In the genomic region with DNA sequence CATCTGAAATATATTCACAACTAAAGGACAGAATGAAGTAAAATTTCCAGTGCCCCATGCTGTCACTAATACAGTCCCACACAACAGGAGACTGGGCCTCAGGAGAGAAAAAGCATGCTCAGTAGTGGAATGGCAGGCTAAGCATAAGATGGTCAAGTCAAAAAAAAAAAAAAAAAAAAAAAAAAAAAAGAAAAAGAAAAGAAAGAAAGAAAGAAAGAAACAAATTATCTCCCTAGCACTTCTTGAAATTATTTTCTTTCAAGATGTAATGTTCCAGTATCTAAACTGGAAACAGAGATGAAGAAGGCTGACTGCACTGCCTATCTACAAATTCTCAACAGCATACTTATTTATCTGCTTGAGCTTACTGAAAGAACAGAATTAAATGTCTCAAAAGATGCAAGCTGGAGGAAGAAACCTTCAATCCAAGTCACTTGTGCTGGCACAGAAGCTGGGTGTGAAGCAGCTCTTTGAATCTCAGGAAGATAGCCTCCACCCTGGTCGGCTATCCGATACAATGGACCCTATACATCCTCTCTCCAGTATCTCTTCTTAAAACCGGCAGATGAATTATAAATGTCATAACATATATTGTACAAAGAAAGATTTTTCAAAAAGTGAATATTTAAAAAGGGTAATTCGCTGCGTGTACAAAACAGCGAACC, we compare ENCODE assay signal across 8 mouse cellular contexts. TPM values are rescaled to one million over a fixed set of nuclear protein-coding genes. Genes with fewer than 3 reads are reported as not detected.
A peak's percentile ranks its signal among the peaks of the same experiment; 100 is the strongest.
DNase-seq lines count a peak whose midpoint lies in the region; ATAC-seq and TF ChIP-seq lines count a peak whose summit lies in the region.

No protein-coding gene starts in this region.

- H3K27me3 ChIP-seq in cerebellum, adult 2 months (ENCODE audit: control insufficient read depth, insufficient read depth, low read length): no peaks in the 10 kb centered on the region
- H3K27me3 ChIP-seq in neural tube, embryonic 11.5 days (ENCODE audit: control insufficient read depth, insufficient read depth, low read length): no peaks in the 10 kb centered on the region
- H3K27me3 ChIP-seq in limb, embryonic 15.5 days: no peaks in the 10 kb centered on the region
- H3K27me3 ChIP-seq in stomach, postnatal 0 days (ENCODE audit: control insufficient read depth, insufficient read depth, low read length): no peaks in the 10 kb centered on the region

- no peak for TF ChIP-seq EP300 in stomach, postnatal 0 days (optimal IDR thresholded peaks at IDR 0.05)

- WGBS in cerebellum, adult 2 months: 3% methylated on average over 6 of the region's 6 CpGs
- WGBS in neural tube, embryonic 11.5 days: 17% methylated on average over 6 of the region's 6 CpGs
- WGBS in limb, embryonic 15.5 days: 10% methylated on average over 6 of the region's 6 CpGs
- 13% methylated on average over 6 of the region's 6 CpGs for WGBS in stomach, postnatal 0 days

- peak overlapping the region; percentile 82 for H3K4me2 ChIP-seq in neural tube, embryonic 11.5 days (ENCODE audit: low read depth)
- H3K4me2 ChIP-seq in limb, embryonic 15.5 days: peak overlapping the region; percentile 59
- peak overlapping the region; percentile 85 for H3K4me2 ChIP-seq in stomach, postnatal 0 days (replicated peaks; ENCODE audit: low read depth)

- no peaks in the 10 kb centered on the region for H3K9me3 ChIP-seq in neural tube, embryonic 11.5 days (ENCODE audit: control insufficient read depth, low read length)
- no peaks in the 10 kb centered on the region for H3K9me3 ChIP-seq in limb, embryonic 15.5 days
- H3K9me3 ChIP-seq in stomach, postnatal 0 days (ENCODE audit: control insufficient read depth, low read length): no peaks in the 10 kb centered on the region

- peak overlapping the region; percentile 99 for H3K4me3 ChIP-seq in cerebellum, adult 2 months (replicated peaks; ENCODE audit: insufficient read depth, low read depth, low read length)
- H3K4me3 ChIP-seq in neural tube, embryonic 11.5 days (ENCODE audit: low read depth, low read length): peak overlapping the region; percentile 83; the same call in 1 of the 2 replicates
- H3K4me3 ChIP-seq in limb, embryonic 15.5 days: peak overlapping the region; percentile 84
- peak overlapping the region; percentile 81 for H3K4me3 ChIP-seq in stomach, postnatal 0 days (ENCODE audit: low read depth, low read length)

- no peak for TF ChIP-seq CTCF in cerebellum, adult 2 months (IDR thresholded peaks at IDR 0.05; ENCODE audit: borderline replicate concordance, insufficient read depth, low read depth, low read length)
- TF ChIP-seq CTCF in stomach, postnatal 0 days (IDR thresholded peaks at IDR 0.05; ENCODE audit: low read depth): no peak

- H3K9ac ChIP-seq in neural tube, embryonic 11.5 days (ENCODE audit: low read length): no peak overlapping the region
- no peak overlapping the region for H3K9ac ChIP-seq in limb, embryonic 15.5 days
- H3K9ac ChIP-seq in stomach, postnatal 0 days (ENCODE audit: low read length): no peak overlapping the region

- TF ChIP-seq POLR2A in cerebellum, adult 2 months (IDR thresholded peaks at IDR 0.05; ENCODE audit: borderline replicate concordance, insufficient read depth, low read length): no peak

- ATAC-seq in neural tube, embryonic 11.5 days (ENCODE audit: insufficient read depth, low FRiP score, low TSS enrichment): no peak
- ATAC-seq in limb, embryonic 15.5 days (ENCODE audit: insufficient number of reproducible peaks, low FRiP score, low TSS enrichment, low read depth): no peak
- no peak for ATAC-seq in stomach, postnatal 0 days (ENCODE audit: low FRiP score, low TSS enrichment)

- H3K4me1 ChIP-seq in cerebellum, adult 2 months (ENCODE audit: control insufficient read depth, insufficient read depth, low read length): peaks cover 13% of the 10 kb centered on the region; the same call in 1 of the 2 replicates
- no peaks in the 10 kb centered on the region for H3K4me1 ChIP-seq in neural tube, embryonic 11.5 days (ENCODE audit: control insufficient read depth, insufficient read depth, low read length)
- H3K4me1 ChIP-seq in limb, embryonic 15.5 days: peaks cover 14% of the 10 kb centered on the region
- 0 out of 2 replicates have a peak, but pooled peaks cover 6% of the 10 kb centered on the region for H3K4me1 ChIP-seq in stomach, postnatal 0 days (replicated peaks; ENCODE audit: control insufficient read depth, insufficient read depth)

- no peak overlapping the region for H3K27ac ChIP-seq in cerebellum, adult 2 months (ENCODE audit: insufficient read depth, low read length)
- H3K27ac ChIP-seq in neural tube, embryonic 11.5 days (ENCODE audit: low read depth, low read length): no peak overlapping the region
- H3K27ac ChIP-seq in limb, embryonic 15.5 days: no peak overlapping the region
- no peak overlapping the region for H3K27ac ChIP-seq in stomach, postnatal 0 days (replicated peaks)

- peak in 1 of 2 experiments; percentile 36 for DNase-seq in cerebellum, adult 2 months
- no peak for DNase-seq in cerebellum, adult 11 months
- no peak for DNase-seq in neural tube, embryonic 11.5 days (ENCODE audit: low spot score)
- DNase-seq in neural tube, embryonic 10.5 days (ENCODE audit: extremely low spot score, low spot score): no peak
- DNase-seq in stomach, postnatal 0 days (ENCODE audit: low spot score): no peak
- DNase-seq in layer of hippocampus, adult 11-12 months (ENCODE audit: low spot score): no peak
- DNase-seq in lung, adult 18-20 months: no peak

- H3K36me3 ChIP-seq in neural tube, embryonic 11.5 days (ENCODE audit: control insufficient read depth, insufficient read depth, low read length): no peaks in the 10 kb centered on the region
- H3K36me3 ChIP-seq in limb, embryonic 15.5 days: no peaks in the 10 kb centered on the region
- H3K36me3 ChIP-seq in stomach, postnatal 0 days (ENCODE audit: control insufficient read depth, insufficient read depth, low read length): no peaks in the 10 kb centered on the region

RNA-seq across cellular contexts. Expression of a gene that starts 1.6 kb away (rescaled TPM):
- polyA plus RNA-seq in cerebellum, adult 2 months (2012; rRNA removed): 23.4 and 25.1 TPM in 2 replicates
- polyA plus RNA-seq in neural tube, embryonic 11.5 days (2014; fragmentation: Nextera tagmentation; extraction: Ambion mirVana): 10.0 and 10.3 TPM in 2 replicates
- polyA plus RNA-seq in limb, embryonic 15.5 days (2015; fragmentation: Nextera tagmentation; extraction: Ambion mirVana): 26.0 and 26.4 TPM in 2 replicates
- 13.5 and 14.5 TPM in 2 replicates for polyA plus RNA-seq in stomach, postnatal 0 days (2015; fragmentation: Nextera tagmentation; extraction: Ambion mirVana)
